Mouse (Mus musculus) ES-E14 (cell line): ENCODE measurements around the gene Cacna1d.

ENCODE experiments used
- MAFK ChIP-seq: IDR thresholded peaks from 2 replicates; pipeline ENCODE4 v1.6.1; 2014; ENCODE audit warnings: mild to moderate bottlenecking, low read depth, low read length, inconsistent platforms; ENCODE audit not compliant: insufficient read depth
- ZC3H11A ChIP-seq: IDR thresholded peaks from 2 replicates; pipeline ENCODE4 v1.6.1; 2012; ENCODE audit warnings: low read depth, mild to moderate bottlenecking, inconsistent platforms, low read length, borderline replicate concordance

DNA sequence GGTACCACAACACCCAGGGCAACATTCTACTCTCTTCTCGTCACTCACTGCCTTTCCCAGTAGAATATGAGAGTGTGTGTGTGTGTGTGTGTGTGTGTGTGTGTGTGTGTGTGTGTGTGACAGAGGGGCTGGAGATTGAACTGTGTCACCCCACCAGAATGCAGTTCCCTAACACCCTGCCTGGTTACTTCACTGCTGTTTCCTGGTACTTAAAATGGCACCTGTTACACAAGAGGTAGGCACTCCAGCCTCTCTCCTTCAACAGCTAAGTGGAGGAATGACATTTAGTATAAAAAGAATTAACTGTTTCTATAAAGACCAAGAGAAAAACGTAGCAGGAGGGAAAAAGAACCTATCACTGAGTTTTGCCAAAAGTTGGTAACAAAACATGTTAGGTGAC, 238.4 kb downstream of the Cacna1d start:
- TF ChIP-seq ZC3H11A (no peak), MAFK (no peak)
